Mouse (Mus musculus): Measurements from ENCODE around the gene Cant1. TPM values are rescaled to one million over a fixed set of nuclear protein-coding genes. Genes with fewer than 3 reads are reported as not detected.

Cant1 gene
- polyA plus RNA-seq, 1 experiment from 2014 or later, result 30.8 TPM

- DNase-seq (ENCODE audit: low spot score) (no peak), ATAC-seq (ENCODE audit: low read depth) (no peak)
- no peak overlapping the region for H3K4me3 ChIP-seq (ENCODE audit: low read depth, low read length)
- 80% methylated on average over 6 of the region's 6 CpGs for WGBS
- H3K4me1 ChIP-seq (ENCODE audit: control insufficient read depth, insufficient read depth, low read length), result peaks cover 10% of the 10 kb centered on the region
- no peak overlapping the region for H3K9ac ChIP-seq (ENCODE audit: low read depth, low read length)
- H3K4me2 ChIP-seq (ENCODE audit: low read depth, low read length), result no peak overlapping the region
- H3K27ac ChIP-seq (replicated peaks; ENCODE audit: low read depth, low read length), result no peak overlapping the region
- H3K9me3 ChIP-seq (ENCODE audit: control insufficient read depth, low read length), result no peaks in the 10 kb centered on the region
- H3K27me3 ChIP-seq (replicated peaks; ENCODE audit: control insufficient read depth, insufficient read depth, low read length), result no peaks in the 10 kb centered on the region
- H3K36me3 ChIP-seq (ENCODE audit: control insufficient read depth, insufficient read depth, low read length), result peaks cover 29% of the 10 kb centered on the region
Observed at GRCm38 (mm10) chr11:118415630-118416029, 3.3 kb downstream of the Cant1 start.

- no peak overlapping the region for H3K27ac ChIP-seq (replicated peaks; ENCODE audit: low read depth, low read length)
- no peak overlapping the region for H3K9ac ChIP-seq (ENCODE audit: low read depth, low read length)
- no peaks in the 10 kb centered on the region for H3K27me3 ChIP-seq (replicated peaks; ENCODE audit: control insufficient read depth, insufficient read depth, low read length)
- no peak for DNase-seq (ENCODE audit: low spot score)
- H3K4me2 ChIP-seq (ENCODE audit: low read depth, low read length), result no peak overlapping the region
- H3K9me3 ChIP-seq (ENCODE audit: control insufficient read depth, low read length), result no peaks in the 10 kb centered on the region
- WGBS, result 90% methylated on average over 5 of the region's 5 CpGs
- 0 out of 2 replicates have a peak, but pooled peaks cover 5% of the 10 kb centered on the region for H3K4me1 ChIP-seq (ENCODE audit: control insufficient read depth, insufficient read depth, low read length)
- ATAC-seq (ENCODE audit: low read depth), result no peak
- H3K4me3 ChIP-seq (ENCODE audit: low read depth, low read length), result no peak overlapping the region
- peaks cover 42% of the 10 kb centered on the region for H3K36me3 ChIP-seq (ENCODE audit: control insufficient read depth, insufficient read depth, low read length)
Observed at GRCm38 (mm10) chr11:118414270-118414669, 4.6 kb downstream of the Cant1 start.

GRCm38 (mm10) chr11:118413055-118413454 lies 5.8 kb downstream of the Cant1 start:
- H3K9ac ChIP-seq (ENCODE audit: low read depth, low read length), result no peak overlapping the region
- H3K27ac ChIP-seq (replicated peaks; ENCODE audit: low read depth, low read length), result no peak overlapping the region
- H3K9me3 ChIP-seq (ENCODE audit: control insufficient read depth, low read length), result no peaks in the 10 kb centered on the region
- DNase-seq (ENCODE audit: low spot score) (no peak), ATAC-seq (ENCODE audit: low read depth) (no peak)
- no peaks in the 10 kb centered on the region for H3K27me3 ChIP-seq (replicated peaks; ENCODE audit: control insufficient read depth, insufficient read depth, low read length)
- WGBS, result 78% methylated on average over 4 of the region's 4 CpGs
- 0 out of 2 replicates have a peak, but pooled peaks cover 4% of the 10 kb centered on the region for H3K4me1 ChIP-seq (ENCODE audit: control insufficient read depth, insufficient read depth, low read length)
- H3K36me3 ChIP-seq (ENCODE audit: control insufficient read depth, insufficient read depth, low read length), result peaks cover 51% of the 10 kb centered on the region
- no peak overlapping the region for H3K4me3 ChIP-seq (ENCODE audit: low read depth, low read length)
- H3K4me2 ChIP-seq (ENCODE audit: low read depth, low read length), result no peak overlapping the region

- Histone ChIP-seq H3K27ac (replicated peaks; ENCODE audit: low read depth, low read length) (no peak overlapping the region), H3K9me3 (ENCODE audit: control insufficient read depth, low read length) (no peaks in the 10 kb centered on the region), H3K4me2 (ENCODE audit: low read depth, low read length) (no peak overlapping the region), H3K9ac (ENCODE audit: low read depth, low read length) (no peak overlapping the region), H3K4me1 (ENCODE audit: control insufficient read depth, insufficient read depth, low read length) (no peaks in the 10 kb centered on the region), H3K27me3 (replicated peaks; ENCODE audit: control insufficient read depth, insufficient read depth, low read length) (no peaks in the 10 kb centered on the region), H3K4me3 (ENCODE audit: low read depth, low read length) (no peak overlapping the region), H3K36me3 (ENCODE audit: control insufficient read depth, insufficient read depth, low read length) (peaks cover 56% of the 10 kb centered on the region)
- WGBS, result 87% methylated on average over 2 of the region's 2 CpGs
- no peak for DNase-seq (ENCODE audit: low spot score)
- ATAC-seq (ENCODE audit: low read depth), result no peak
Observed at GRCm38 (mm10) chr11:118412601-118413000, 6.3 kb downstream of the Cant1 start.

DNA sequence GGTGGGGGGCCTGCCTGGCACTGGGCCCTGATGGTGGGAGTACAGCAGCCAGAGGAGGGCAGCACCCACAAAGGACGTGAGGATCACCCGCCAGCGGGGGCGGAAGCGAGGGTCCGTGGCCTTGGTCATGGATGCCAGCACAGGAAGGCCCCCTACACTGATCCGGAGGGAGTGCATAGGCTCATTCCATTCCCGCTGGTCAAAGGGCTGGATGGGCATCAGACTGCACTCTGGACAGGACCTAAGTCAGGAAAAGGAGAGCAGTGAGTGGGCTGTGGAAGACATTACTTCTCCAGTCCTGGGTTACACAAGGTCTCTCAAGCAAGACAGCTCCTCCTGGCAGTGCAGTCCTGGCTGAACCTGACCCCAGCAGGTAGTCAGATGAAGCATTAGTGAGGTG lies 7.6 kb downstream of the Cant1 start:
- Histone ChIP-seq H3K4me2 (ENCODE audit: low read depth, low read length) (no peak overlapping the region), H3K27ac (replicated peaks; ENCODE audit: low read depth, low read length) (no peak overlapping the region), H3K27me3 (replicated peaks; ENCODE audit: control insufficient read depth, insufficient read depth, low read length) (no peaks in the 10 kb centered on the region), H3K4me1 (ENCODE audit: control insufficient read depth, insufficient read depth, low read length) (no peaks in the 10 kb centered on the region), H3K9ac (ENCODE audit: low read depth, low read length) (no peak overlapping the region), H3K36me3 (ENCODE audit: control insufficient read depth, insufficient read depth, low read length) (peaks cover 64% of the 10 kb centered on the region), H3K9me3 (ENCODE audit: control insufficient read depth, low read length) (no peaks in the 10 kb centered on the region), H3K4me3 (ENCODE audit: low read depth, low read length) (no peak overlapping the region)
- WGBS, result 92% methylated on average over 8 of the region's 8 CpGs
- ATAC-seq (ENCODE audit: low read depth), result no peak
- DNase-seq (ENCODE audit: low spot score), result no peak

DNA sequence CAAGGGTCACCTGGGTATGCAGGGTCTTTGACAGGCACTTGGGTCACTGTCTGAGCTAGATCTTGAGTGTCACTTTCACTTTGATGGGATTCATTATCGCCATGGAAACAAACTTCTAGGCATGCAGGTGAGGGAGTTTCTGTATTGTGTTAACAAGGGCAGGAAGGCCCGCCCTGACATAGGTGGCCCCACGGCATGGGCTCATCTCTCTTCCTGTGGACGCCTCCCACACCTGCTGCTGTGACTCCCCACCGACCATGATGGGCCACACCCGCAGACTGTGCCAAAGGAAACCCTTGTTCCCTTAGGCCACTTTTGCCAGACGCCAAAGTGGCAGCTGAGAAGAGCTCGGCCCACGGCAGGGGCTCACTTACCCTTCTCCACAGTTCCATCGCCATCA lies 8.4 kb downstream of the Cant1 start:
- 91% methylated on average over 10 of the region's 10 CpGs for WGBS
- no peak for ATAC-seq (ENCODE audit: low read depth)

DNA sequence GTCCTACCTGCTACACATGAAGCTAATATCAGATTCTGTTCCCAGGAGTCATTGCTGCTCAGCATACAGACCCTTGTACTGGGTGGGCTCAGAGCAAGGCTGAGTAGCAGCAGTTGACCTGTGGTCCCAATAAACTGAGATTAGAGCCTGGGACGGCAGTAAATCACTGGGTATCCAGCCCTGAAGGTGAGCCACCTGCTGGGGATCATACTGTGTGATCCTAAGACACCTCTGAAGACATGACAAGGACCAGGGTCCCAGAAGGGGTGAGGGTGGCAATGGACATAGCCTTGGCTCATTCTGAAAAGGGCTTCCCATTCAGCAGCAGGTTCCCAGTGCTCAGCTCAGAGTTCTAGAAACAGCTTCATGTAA lies 8.8 kb downstream of the Cant1 start:
- Histone ChIP-seq H3K4me1 (ENCODE audit: control insufficient read depth, insufficient read depth, low read length) (no peaks in the 10 kb centered on the region), H3K27me3 (replicated peaks; ENCODE audit: control insufficient read depth, insufficient read depth, low read length) (no peaks in the 10 kb centered on the region), H3K9me3 (ENCODE audit: control insufficient read depth, low read length) (no peaks in the 10 kb centered on the region), H3K36me3 (ENCODE audit: control insufficient read depth, insufficient read depth, low read length) (peaks cover 70% of the 10 kb centered on the region), H3K27ac (replicated peaks; ENCODE audit: low read depth, low read length) (no peak overlapping the region), H3K9ac (ENCODE audit: low read depth, low read length) (no peak overlapping the region), H3K4me3 (ENCODE audit: low read depth, low read length) (no peak overlapping the region), H3K4me2 (ENCODE audit: low read depth, low read length) (no peak overlapping the region)
- 71% methylated on average over 1 of the region's 1 CpGs for WGBS
- ATAC-seq (ENCODE audit: low read depth) (no peak), DNase-seq (ENCODE audit: low spot score) (no peak)

More for the DNA sequence above, 8.4 kb downstream of the Cant1 start:
- Histone ChIP-seq H3K36me3 (ENCODE audit: control insufficient read depth, insufficient read depth, low read length) (peaks cover 71% of the 10 kb centered on the region), H3K4me3 (ENCODE audit: low read depth, low read length) (no peak overlapping the region), H3K27ac (replicated peaks; ENCODE audit: low read depth, low read length) (no peak overlapping the region), H3K9ac (ENCODE audit: low read depth, low read length) (no peak overlapping the region), H3K9me3 (ENCODE audit: control insufficient read depth, low read length) (no peaks in the 10 kb centered on the region), H3K4me2 (ENCODE audit: low read depth, low read length) (no peak overlapping the region), H3K27me3 (replicated peaks; ENCODE audit: control insufficient read depth, insufficient read depth, low read length) (no peaks in the 10 kb centered on the region), H3K4me1 (ENCODE audit: control insufficient read depth, insufficient read depth, low read length) (no peaks in the 10 kb centered on the region)
- DNase-seq (ENCODE audit: low spot score), result no peak

DNA sequence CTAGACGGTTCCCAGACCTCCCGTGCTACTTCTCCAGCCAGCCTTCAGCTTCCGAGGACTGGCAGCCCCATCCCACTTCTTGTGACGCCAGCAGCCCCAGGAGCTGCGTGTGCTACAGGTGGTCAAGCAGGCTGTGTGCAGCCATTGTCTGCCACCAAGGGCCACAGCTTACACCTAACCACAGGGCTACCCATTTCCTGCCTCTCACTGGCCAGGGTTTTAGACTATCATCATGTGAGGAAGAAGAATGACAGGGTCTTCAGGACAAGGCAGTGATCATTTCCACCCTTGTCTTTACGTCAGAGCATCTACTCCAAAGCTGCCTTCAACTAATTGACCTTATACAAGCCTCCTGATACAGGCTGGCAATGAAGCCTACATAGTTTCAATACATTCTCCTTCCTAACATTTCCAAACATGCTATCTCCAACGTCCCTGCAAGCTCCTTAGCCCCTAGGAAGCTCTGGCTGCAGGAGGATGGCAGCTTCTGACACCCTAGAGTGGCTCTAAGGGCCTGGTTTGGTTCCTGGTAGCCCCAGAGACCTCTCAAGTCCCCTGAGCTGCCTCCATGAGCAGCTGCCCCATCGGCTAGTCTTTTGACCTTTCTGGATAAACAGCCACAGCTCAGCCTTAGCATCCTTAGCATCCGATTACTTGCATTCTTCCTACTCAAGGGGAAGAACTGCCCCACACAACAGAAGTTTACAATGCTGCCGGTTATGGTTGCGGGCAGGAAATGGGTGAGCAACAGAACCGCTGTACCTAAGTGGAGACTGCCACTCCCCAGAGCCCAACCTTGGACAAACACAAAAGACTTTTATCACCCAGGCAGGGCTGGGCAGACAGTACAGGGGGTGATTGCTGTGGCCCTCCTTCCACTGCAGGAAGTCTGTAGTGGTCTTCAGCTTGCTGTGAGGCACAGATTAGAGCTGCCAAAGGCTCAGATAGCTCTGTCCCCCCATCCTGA lies 9.5 kb downstream of the Cant1 start:
- no peak for ATAC-seq (ENCODE audit: low read depth)
- no peak overlapping the region for H3K4me2 ChIP-seq (ENCODE audit: low read depth, low read length)
- DNase-seq (ENCODE audit: low spot score), result no peak
- WGBS, result 84% methylated on average over 12 of the region's 12 CpGs
- H3K9ac ChIP-seq (ENCODE audit: low read depth, low read length), result no peak overlapping the region
- H3K27me3 ChIP-seq (replicated peaks; ENCODE audit: control insufficient read depth, insufficient read depth, low read length), result no peaks in the 10 kb centered on the region
- no peaks in the 10 kb centered on the region for H3K4me1 ChIP-seq (ENCODE audit: control insufficient read depth, insufficient read depth, low read length)
- no peak overlapping the region for H3K4me3 ChIP-seq (ENCODE audit: low read depth, low read length)
- peaks cover 65% of the 10 kb centered on the region for H3K36me3 ChIP-seq (ENCODE audit: control insufficient read depth, insufficient read depth, low read length)
- H3K27ac ChIP-seq (replicated peaks; ENCODE audit: low read depth, low read length), result no peak overlapping the region
- no peaks in the 10 kb centered on the region for H3K9me3 ChIP-seq (ENCODE audit: control insufficient read depth, low read length)

Data from embryonic facial prominence, embryonic 14.5 days (tissue).